Mouse (Mus musculus) stomach, embryonic 14.5 days (tissue): ENCODE data around the gene Mob3b. TPM values are rescaled to one million over a fixed set of nuclear protein-coding genes. Genes with fewer than 3 reads are reported as not detected.
A peak's percentile ranks its signal among the peaks of the same experiment; 100 is the strongest.

ENCODE experiments used
- ATAC-seq: fragments of 200-750 bp; cut with Nextera tagmentation; 2 replicates; pipeline ENCODE4 v1.8.0; 2017; ENCODE audit warnings: low read depth, moderate TSS enrichment; ENCODE audit not compliant: insufficient number of reproducible peaks, insufficient read depth, low FRiP score
- H3K27ac ChIP-seq: fragments of 300-500 bp; sonication (generic); 2 replicates; pipeline ENCODE4 v1.5.1; 2014; ENCODE audit warnings: mild to moderate bottlenecking, low read length, moderate library complexity, mixed read lengths
- H3K27me3 ChIP-seq: fragments of 300-500 bp; sonication (generic); 2 replicates; pipeline ENCODE4 v1.6.1; 2014; ENCODE audit warnings: low read length, control low read depth, mixed read lengths; ENCODE audit not compliant: control insufficient read depth, insufficient read depth
- H3K36me3 ChIP-seq: fragments of 300-500 bp; sonication (generic); 2 replicates; pipeline ENCODE4 v1.6.1; 2014; ENCODE audit warnings: mild to moderate bottlenecking, control low read depth, low read length, moderate library complexity, mixed read lengths; ENCODE audit not compliant: control insufficient read depth, insufficient read depth
- H3K4me1 ChIP-seq: fragments of 300-500 bp; sonication (generic); 2 replicates; pipeline ENCODE4 v1.6.1; 2014; ENCODE audit warnings: low read length, control low read depth, mixed read lengths; ENCODE audit not compliant: control insufficient read depth, insufficient read depth
- H3K4me2 ChIP-seq: fragments of 300-500 bp; sonication (generic); replicated peaks from 2 replicates; pipeline ENCODE4 v1.6.1; 2014; ENCODE audit warnings: low read depth, low read length, control low read depth
- H3K4me3 ChIP-seq: fragments of 300-500 bp; sonication (generic); 2 replicates; pipeline ENCODE4 v1.5.1; 2014; ENCODE audit warnings: low read depth, low read length, control low read depth
- H3K9ac ChIP-seq: fragments of 300-500 bp; sonication (generic); replicated peaks from 2 replicates; pipeline ENCODE4 v1.6.1; 2014; ENCODE audit warnings: low read depth, mild to moderate bottlenecking, control low read depth, low read length, moderate library complexity, mixed read lengths
- H3K9me3 ChIP-seq: fragments of 300-500 bp; sonication (generic); 2 replicates; pipeline ENCODE4 v1.6.1; 2016; ENCODE audit warnings: low read depth, low read length, control low read depth; ENCODE audit not compliant: control insufficient read depth
- WGBS: fragments of 180-500 bp; shearing (Covaris S2); extraction: QIAGEN DNeasy Blood & Tissue Kit; methylation state at CpG from one replicate; pipeline ENCODE4 v1.1.7; 2014; 5-methylcytosine and 5-hydroxymethylcytosine counted together
- polyA plus RNA-seq: library from polyadenylated mRNA; unstranded; fragments of >200 nt; fragmentation: Nextera tagmentation; extraction: Ambion mirVana; gene quantifications from 2 replicates; pipeline ENCODE4 v1.2.1, GENCODE M21; 2014

The Mob3b gene
- polyA plus RNA-seq, 1 experiment from 2014 or later: 23.6 TPM

DNA sequence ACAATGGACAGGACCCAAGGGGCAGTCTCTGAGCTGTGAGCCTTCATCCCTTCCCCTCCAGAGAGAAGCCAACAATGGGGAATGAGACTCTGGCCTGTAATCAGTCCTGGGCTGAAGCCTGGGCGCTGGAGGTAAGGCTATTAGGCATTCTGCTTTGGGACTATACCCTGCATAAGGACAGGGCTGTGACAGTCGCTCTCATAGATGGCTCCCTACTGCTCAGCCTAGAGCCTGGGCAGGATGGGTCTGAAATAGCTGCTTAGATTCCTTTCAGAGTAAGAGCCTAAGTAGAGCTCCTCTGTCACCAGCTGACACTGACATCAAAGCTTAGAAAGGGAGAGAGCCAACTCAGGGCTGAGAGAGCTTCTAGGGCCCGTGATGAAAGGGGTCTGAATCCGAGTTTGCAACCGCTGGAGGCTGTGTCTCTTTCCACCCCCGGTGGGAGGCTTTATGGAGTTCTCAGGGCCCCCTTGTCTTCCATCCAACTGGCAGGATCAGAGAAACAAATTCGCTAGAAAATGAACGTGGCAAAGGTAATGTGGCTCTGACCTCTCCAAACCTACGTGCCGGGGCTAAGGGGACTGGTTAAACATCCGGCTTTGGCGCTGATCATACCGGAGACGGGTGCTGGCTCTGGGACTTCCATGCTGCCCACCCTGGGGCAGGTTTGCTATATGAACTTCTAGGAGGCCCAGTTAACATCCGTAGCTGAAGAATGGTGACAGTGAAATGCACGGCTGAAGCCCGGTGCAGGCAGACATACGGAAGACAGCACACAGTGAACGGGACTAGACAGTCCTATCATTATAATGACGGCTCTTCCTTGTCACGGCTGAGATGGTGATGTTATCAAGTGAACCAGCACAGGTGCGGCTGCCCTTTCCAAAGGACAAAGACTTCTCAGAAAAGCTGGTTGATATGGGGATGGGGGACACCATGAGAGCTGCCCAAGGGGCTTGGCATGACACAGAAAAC lies 165.1 kb downstream of the Mob3b start:
- Histone ChIP-seq H3K27ac (peak overlapping the region; percentile 84; the same call in 1 of the 2 replicates), H3K4me1 (peaks cover 24% of the 10 kb centered on the region; the same call in 1 of the 2 replicates), H3K9me3 (no peaks in the 10 kb centered on the region), H3K4me2 (peak overlapping the region; percentile 35; the same call in 1 of the 2 replicates), H3K9ac (no peak overlapping the region), H3K4me3 (no peak overlapping the region), H3K36me3 (no peaks in the 10 kb centered on the region), H3K27me3 (no peaks in the 10 kb centered on the region)
- 68% methylated on average over 22 of the region's 22 CpGs for WGBS
- ATAC-seq: no peak

DNA sequence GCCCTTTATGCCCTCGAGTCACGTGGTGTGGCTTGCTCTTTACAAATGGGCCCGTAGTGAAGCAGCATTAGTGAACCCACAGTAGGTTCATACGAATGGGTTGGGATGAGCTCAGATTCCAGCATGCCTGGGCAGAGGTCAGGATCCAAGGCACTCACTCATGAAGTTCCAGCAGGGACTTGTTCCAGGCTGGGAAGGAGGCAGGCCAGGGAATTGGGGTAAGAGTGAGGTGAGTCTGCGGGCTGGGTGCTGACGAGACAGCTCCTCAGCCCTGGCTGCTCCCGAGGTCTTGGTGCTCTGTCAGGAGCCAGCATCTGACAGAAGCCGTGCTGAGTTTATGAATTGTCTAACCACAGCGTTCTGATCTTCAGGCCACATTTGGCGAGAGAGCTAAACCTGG lies 166.2 kb downstream of the Mob3b start:
- Histone ChIP-seq H3K9me3 (no peaks in the 10 kb centered on the region), H3K4me1 (peaks cover 32% of the 10 kb centered on the region), H3K27me3 (no peaks in the 10 kb centered on the region), H3K4me3 (no peak overlapping the region), H3K27ac (no peak overlapping the region), H3K4me2 (no peak overlapping the region), H3K9ac (no peak overlapping the region), H3K36me3 (no peaks in the 10 kb centered on the region)
- WGBS: 34% methylated on average over 10 of the region's 10 CpGs
- ATAC-seq: no peak

DNA sequence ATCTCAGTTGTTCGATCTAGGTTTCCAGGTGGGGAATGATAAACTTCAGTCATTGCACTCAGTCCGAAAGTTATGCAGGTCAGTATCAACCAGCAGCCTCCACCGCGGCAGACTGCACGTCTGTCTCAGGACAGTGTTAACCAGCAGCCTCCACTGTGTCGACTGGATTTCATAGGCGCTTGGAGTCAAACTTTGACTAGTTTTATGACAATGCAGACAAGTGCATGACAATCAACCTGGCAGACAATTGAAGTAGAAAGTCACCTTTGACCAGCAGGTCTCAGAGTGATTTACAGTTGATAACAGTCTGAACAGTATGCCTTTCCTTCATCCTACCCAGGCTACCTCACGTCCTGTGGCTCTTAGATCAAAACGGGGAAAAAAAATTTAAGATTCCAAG lies 166.6 kb downstream of the Mob3b start:
- 78% methylated on average over 9 of the region's 9 CpGs for WGBS
- H3K4me3 ChIP-seq: no peak overlapping the region
- ATAC-seq: no peak
- no peaks in the 10 kb centered on the region for H3K27me3 ChIP-seq
- no peaks in the 10 kb centered on the region for H3K36me3 ChIP-seq
- H3K9ac ChIP-seq: no peak overlapping the region
- H3K9me3 ChIP-seq: no peaks in the 10 kb centered on the region
- no peak overlapping the region for H3K27ac ChIP-seq
- H3K4me1 ChIP-seq: peaks cover 32% of the 10 kb centered on the region
- no peak overlapping the region for H3K4me2 ChIP-seq

DNA sequence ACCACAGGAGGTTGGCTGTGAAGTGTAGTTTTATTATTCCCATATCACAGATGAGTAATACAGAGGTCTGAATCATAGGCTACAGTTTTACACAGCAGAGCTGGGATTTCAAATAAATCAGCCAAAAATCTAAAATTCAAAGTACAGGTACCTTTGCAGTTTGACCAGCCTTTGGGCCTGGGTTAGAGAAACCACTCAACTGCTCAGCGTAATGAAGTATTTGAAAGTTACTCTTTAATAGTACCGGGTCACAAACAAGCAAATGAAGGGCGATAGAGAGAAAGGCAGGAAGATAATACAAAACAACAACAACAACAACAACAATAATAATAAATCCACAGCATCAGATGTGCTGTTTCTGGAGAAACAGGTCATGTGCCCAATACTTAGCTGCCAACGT lies 169.7 kb downstream of the Mob3b start:
- Histone ChIP-seq H3K4me3 (no peak overlapping the region), H3K36me3 (no peaks in the 10 kb centered on the region), H3K27ac (no peak overlapping the region), H3K9ac (no peak overlapping the region), H3K27me3 (no peaks in the 10 kb centered on the region), H3K4me1 (peaks cover 18% of the 10 kb centered on the region), H3K9me3 (no peaks in the 10 kb centered on the region), H3K4me2 (no peak overlapping the region)
- 89% methylated on average over 4 of the region's 4 CpGs for WGBS
- ATAC-seq: no peak

DNA sequence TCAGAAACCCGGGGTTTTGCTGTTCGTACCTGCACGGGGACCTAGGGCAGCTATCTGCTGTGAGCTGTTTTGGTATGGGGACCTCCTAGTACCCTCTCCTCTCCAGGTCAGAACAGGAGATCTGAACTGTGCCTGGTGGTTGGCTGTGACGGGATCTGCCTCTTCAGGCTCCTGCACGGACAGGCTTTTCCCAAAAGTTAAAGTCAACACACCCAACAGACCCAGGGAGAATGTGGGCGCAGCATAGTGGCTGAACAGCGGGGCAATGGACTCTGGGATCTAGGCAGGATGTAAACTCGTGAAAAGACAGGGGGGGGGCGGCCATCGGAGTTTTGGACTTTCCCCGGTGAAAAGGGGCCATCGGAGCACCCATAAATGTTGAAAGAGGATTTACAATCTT lies 170.2 kb downstream of the Mob3b start:
- H3K4me3 ChIP-seq: no peak overlapping the region
- H3K4me2 ChIP-seq: no peak overlapping the region
- H3K9ac ChIP-seq: no peak overlapping the region
- H3K4me1 ChIP-seq: peaks cover 15% of the 10 kb centered on the region
- H3K27me3 ChIP-seq: no peaks in the 10 kb centered on the region
- H3K9me3 ChIP-seq: no peaks in the 10 kb centered on the region
- peak overlapping the region; percentile 48; the same call in 1 of the 2 replicates for H3K27ac ChIP-seq
- H3K36me3 ChIP-seq: no peaks in the 10 kb centered on the region
- ATAC-seq: no peak
- 69% methylated on average over 12 of the region's 12 CpGs for WGBS

DNA sequence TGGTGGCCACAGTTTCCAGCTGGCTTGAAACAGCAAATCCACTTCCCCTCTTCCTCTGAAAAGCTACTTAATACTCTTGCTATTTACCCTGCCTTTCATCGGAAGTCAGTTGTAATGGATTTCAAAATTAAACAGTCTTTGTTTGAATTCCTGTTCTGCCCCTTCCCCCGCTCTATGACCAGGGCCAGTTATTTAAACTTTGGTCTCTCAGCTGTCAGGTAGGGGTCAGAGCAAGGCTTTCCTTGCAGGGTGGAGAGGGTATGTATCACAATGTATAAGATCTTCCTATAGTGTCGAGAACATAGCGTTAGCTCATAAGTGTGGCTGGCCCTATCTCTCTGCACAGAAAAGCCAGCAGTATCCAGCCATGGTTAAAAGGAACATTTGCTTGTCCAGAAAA lies 170.6 kb downstream of the Mob3b start:
- Histone ChIP-seq H3K4me1 (peaks cover 15% of the 10 kb centered on the region), H3K4me2 (no peak overlapping the region), H3K4me3 (no peak overlapping the region), H3K9me3 (no peaks in the 10 kb centered on the region), H3K9ac (no peak overlapping the region), H3K27ac (peak overlapping the region; percentile 48; the same call in 1 of the 2 replicates), H3K36me3 (no peaks in the 10 kb centered on the region), H3K27me3 (no peaks in the 10 kb centered on the region)
- ATAC-seq: no peak
- WGBS: 19% methylated on average over 4 of the region's 4 CpGs

DNA sequence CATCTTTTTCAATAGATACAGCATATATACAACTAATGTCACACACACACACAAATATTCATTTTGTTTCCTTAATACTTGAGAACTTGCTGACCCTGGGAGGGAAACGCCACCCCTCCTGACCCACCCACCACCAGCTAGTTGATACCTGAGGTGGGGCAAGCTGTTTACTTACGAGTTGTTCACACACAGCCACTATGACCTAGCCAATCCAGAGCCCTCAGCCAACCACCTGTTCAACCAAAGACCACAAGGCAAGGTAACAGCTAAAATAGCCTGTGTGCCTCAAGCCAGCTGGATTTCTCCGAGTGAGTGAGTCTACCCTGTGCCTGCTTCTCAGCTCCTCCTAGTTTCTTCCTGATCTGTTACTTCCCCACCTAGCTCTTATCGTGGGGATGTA lies 172.9 kb downstream of the Mob3b start:
- H3K27me3 ChIP-seq: no peaks in the 10 kb centered on the region
- H3K27ac ChIP-seq: no peak overlapping the region
- peaks cover 8% of the 10 kb centered on the region for H3K4me1 ChIP-seq
- no peaks in the 10 kb centered on the region for H3K9me3 ChIP-seq
- no peaks in the 10 kb centered on the region for H3K36me3 ChIP-seq
- peak; percentile 50; the same call in 1 of the 2 replicates for ATAC-seq
- H3K4me2 ChIP-seq: no peak overlapping the region
- no peak overlapping the region for H3K4me3 ChIP-seq
- no peak overlapping the region for H3K9ac ChIP-seq
- 76% methylated on average over 4 of the region's 4 CpGs for WGBS

DNA sequence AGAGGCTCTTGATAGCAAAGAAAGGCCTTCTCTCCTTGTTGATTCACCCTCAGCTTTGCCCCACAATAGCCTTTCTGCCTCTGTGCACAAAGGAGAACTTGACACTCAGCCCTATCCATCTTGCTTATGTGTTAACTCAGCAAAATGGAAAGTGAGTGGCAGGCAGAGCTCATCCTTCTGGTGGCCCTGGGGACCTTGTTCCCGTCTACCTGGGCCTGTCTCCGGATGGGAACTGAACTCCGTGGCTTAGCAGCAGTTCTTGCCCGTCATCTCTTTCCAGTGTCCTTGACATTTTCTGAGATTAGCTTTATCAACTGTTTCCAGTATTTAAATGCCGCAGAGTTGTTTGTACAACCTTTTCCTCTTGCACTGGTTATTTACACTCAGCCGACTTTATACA lies 173.8 kb downstream of the Mob3b start:
- WGBS: 78% methylated on average over 6 of the region's 6 CpGs
- peaks cover 8% of the 10 kb centered on the region for H3K4me1 ChIP-seq
- H3K4me3 ChIP-seq: no peak overlapping the region
- ATAC-seq: no peak
- no peaks in the 10 kb centered on the region for H3K27me3 ChIP-seq
- no peaks in the 10 kb centered on the region for H3K9me3 ChIP-seq
- no peak overlapping the region for H3K4me2 ChIP-seq
- no peaks in the 10 kb centered on the region for H3K36me3 ChIP-seq
- no peak overlapping the region for H3K27ac ChIP-seq
- H3K9ac ChIP-seq: no peak overlapping the region
